Mouse (Mus musculus) forebrain, embryonic 16.5 days (tissue): ENCODE measurements at regions not wholly inside any gene's neighbourhood (a gene's known extent, or its start where the extent isn't known, plus 50 kb on each side); places are given as distances from the start of the nearest gene placed in this dataset.

Experiments
- ATAC-seq: fragments of 200-750 bp; cut with Nextera tagmentation; 2 replicates; pipeline ENCODE4 v1.8.0; 2017; ENCODE audit warnings: mild to moderate bottlenecking, moderate library complexity
- H3K27ac ChIP-seq: fragments of 300-500 bp; sonication (generic); 2 replicates; pipeline ENCODE4 v1.5.1; 2014; ENCODE audit warnings: low read length, control low read depth
- H3K27me3 ChIP-seq: fragments of 300-500 bp; sonication (generic); replicated peaks from 2 replicates; pipeline ENCODE4 v1.6.1; 2014; ENCODE audit warnings: low read length; ENCODE audit not compliant: control insufficient read depth, insufficient read depth
- H3K36me3 ChIP-seq: fragments of 300-500 bp; sonication (generic); 2 replicates; pipeline ENCODE4 v1.6.1; 2014; ENCODE audit not compliant: control insufficient read depth, insufficient read depth
- H3K4me1 ChIP-seq: fragments of 300-500 bp; sonication (generic); replicated peaks from 2 replicates; pipeline ENCODE4 v1.6.1; 2014; ENCODE audit warnings: low read length; ENCODE audit not compliant: control insufficient read depth, insufficient read depth
- H3K4me2 ChIP-seq: fragments of 300-500 bp; sonication (generic); 2 replicates; pipeline ENCODE4 v1.6.1; 2014; ENCODE audit warnings: mild to moderate bottlenecking, low read length, control low read depth
- H3K4me3 ChIP-seq: fragments of 300-500 bp; sonication (generic); replicated peaks from 2 replicates; pipeline ENCODE4 v1.5.1; 2014; ENCODE audit warnings: mild to moderate bottlenecking, low read length, control low read depth
- H3K9ac ChIP-seq: fragments of 300-500 bp; sonication (generic); replicated peaks from 2 replicates; pipeline ENCODE4 v1.6.1; 2014; ENCODE audit warnings: low read depth, low read length, control low read depth
- H3K9me3 ChIP-seq: fragments of 300-500 bp; sonication (generic); 2 replicates; pipeline ENCODE4 v1.6.1; 2016; ENCODE audit warnings: low read length; ENCODE audit not compliant: control insufficient read depth
- WGBS: fragments of 180-500 bp; shearing (Covaris S2); extraction: QIAGEN DNeasy Blood & Tissue Kit; methylation state at CpG from one replicate; pipeline ENCODE4 v1.1.7; 2014; 5-methylcytosine and 5-hydroxymethylcytosine counted together

DNA sequence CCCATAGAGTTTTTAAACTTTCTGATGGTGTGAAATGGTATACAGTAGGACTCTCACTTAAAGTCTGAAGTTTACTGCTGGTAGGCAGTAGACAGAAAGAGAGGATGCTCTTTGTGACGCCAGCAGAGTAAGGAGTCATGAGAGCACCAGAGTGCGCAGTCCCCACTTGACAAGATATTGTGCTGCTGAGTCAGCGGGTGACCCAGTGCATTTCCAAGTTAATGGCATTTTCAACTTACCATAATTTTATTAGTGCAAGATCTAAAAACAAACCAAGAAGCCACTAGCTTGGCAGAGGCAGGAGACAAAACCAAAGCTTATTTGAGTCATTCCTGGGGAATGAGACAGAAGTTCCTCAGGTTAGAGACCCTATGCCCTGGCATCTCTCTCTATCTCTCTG is 213.5 kb downstream of the Etnk1 start:
- no peaks in the 10 kb centered on the region for H3K36me3 ChIP-seq
- H3K4me3 ChIP-seq: no peak overlapping the region
- no peaks in the 10 kb centered on the region for H3K9me3 ChIP-seq
- H3K4me1 ChIP-seq: peaks cover 5% of the 10 kb centered on the region
- no peak overlapping the region for H3K9ac ChIP-seq
- no peak overlapping the region for H3K27ac ChIP-seq
- ATAC-seq: no peak
- WGBS: 95% methylated on average over 3 of the region's 3 CpGs
- H3K27me3 ChIP-seq: no peaks in the 10 kb centered on the region
- no peak overlapping the region for H3K4me2 ChIP-seq

DNA sequence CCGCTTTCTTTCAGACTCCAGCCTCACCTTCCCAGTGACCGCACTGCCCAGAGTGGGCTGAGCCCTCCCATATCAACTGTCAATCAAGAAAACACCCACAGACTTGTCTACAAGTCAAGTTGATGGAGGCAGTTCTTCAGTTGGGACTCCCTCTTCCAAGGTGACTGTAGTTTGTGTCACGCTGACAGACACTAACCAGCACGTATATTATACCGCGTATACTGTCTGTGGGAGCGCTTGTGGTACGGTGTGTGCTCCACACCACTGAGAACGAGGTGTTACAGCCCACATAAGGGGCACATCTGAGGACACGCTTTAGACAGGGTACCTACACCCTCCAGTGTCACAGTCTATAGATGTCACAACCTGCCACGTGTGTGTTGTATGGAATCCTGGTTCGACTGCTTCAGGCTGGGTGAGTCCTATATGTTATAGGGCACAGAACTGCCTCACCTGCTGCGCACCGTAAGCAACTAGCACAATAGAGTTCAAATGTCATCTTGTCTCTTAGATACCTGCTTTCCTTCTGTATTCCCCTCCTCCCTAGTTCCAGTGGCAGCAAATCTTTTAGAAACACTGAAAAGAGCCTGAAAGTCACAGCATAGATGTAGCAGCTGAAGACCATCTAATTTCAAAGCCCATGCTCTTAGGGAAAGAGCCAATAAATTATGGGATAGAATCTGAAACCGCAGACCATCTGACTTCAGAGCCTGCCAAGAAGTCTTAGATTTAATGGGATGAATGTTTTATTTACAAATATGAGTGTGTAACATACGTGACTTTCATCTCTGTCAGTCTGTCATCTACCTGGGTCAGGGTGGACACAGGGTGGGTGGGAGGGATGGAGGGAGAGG is 219.8 kb downstream of the Etnk1 start:
- no peaks in the 10 kb centered on the region for H3K36me3 ChIP-seq
- whole genome bisulfite sequencing: 89% methylated on average over 16 of the region's 16 CpGs
- no peak overlapping the region for H3K9ac ChIP-seq
- H3K4me1 ChIP-seq: no peaks in the 10 kb centered on the region
- H3K27me3 ChIP-seq: no peaks in the 10 kb centered on the region
- no peak overlapping the region for H3K4me3 ChIP-seq
- ATAC-seq: no peak; the same call in 1 of the 2 replicates
- H3K9me3 ChIP-seq: no peaks in the 10 kb centered on the region
- H3K4me2 ChIP-seq: no peak overlapping the region
- H3K27ac ChIP-seq: no peak overlapping the region

GRCm38 (mm10) chr6:143393543-143394207 is 226.7 kb downstream of the Etnk1 start:
- Histone ChIP-seq H3K4me1 (no peaks in the 10 kb centered on the region), H3K27ac (no peak overlapping the region), H3K36me3 (no peaks in the 10 kb centered on the region), H3K27me3 (no peaks in the 10 kb centered on the region), H3K9ac (no peak overlapping the region), H3K4me2 (no peak overlapping the region), H3K4me3 (no peak overlapping the region), H3K9me3 (no peaks in the 10 kb centered on the region)
- ATAC-seq: no peak
- WGBS: 69% methylated on average over 10 of the region's 10 CpGs

DNA sequence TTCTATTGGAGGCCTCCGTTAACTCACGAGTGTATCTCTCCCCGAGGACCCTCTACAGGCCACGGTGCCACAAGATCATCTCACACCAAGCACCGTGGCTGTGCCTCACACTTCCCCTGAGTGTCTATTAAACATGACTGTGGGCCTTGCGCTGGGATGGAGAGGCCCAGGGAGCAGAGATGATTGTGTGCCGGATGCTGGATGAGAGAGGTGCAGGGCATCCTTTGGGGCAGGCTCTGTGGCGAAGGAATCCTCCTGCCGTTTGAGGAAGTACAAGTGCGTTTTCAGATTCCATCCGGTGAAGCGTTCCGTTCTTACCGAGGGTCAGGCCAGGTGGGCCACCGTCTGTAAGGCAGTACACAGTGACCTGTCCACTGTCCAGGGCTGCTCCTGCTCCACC is 227.4 kb downstream of the Etnk1 start:
- no peak overlapping the region for H3K4me3 ChIP-seq

DNA sequence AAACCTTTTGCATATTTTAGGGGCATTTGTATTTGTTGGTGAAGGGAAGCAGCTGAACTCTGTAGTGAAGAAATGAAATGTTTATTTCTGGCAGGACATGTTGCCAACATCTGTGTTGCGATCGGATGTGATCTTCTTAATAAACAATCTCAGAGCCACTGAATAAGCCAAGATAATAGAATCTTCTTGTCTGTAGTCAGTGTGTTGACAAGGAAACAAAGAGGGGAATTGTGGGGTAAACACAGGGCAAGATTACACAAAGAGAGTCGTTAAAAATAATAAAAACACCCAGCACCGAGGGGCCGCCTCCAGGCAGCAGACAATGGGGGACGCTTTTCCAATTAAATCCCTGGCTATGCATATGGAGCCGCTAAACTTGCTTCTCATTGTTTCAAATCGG is 234.4 kb downstream of the Etnk1 start:
- WGBS: 6% methylated on average over 8 of the region's 8 CpGs
- Histone ChIP-seq H3K9ac (no peak overlapping the region), H3K4me2 (no peak overlapping the region), H3K27ac (no peak overlapping the region), H3K4me3 (no peak overlapping the region), H3K36me3 (no peaks in the 10 kb centered on the region), H3K27me3 (no peaks in the 10 kb centered on the region), H3K4me1 (0 out of 2 replicates have a peak, but pooled peaks cover 6% of the 10 kb centered on the region), H3K9me3 (no peaks in the 10 kb centered on the region)
- peak; percentile 50 for ATAC-seq

More for the DNA sequence above, 227.4 kb downstream of the Etnk1 start:
- no peak overlapping the region for H3K9ac ChIP-seq
- ATAC-seq: no peak
- no peaks in the 10 kb centered on the region for H3K4me1 ChIP-seq
- no peaks in the 10 kb centered on the region for H3K9me3 ChIP-seq
- no peak overlapping the region for H3K4me2 ChIP-seq
- no peaks in the 10 kb centered on the region for H3K36me3 ChIP-seq
- WGBS: 93% methylated on average over 15 of the region's 15 CpGs
- H3K27me3 ChIP-seq: no peaks in the 10 kb centered on the region
- H3K27ac ChIP-seq: no peak overlapping the region

DNA sequence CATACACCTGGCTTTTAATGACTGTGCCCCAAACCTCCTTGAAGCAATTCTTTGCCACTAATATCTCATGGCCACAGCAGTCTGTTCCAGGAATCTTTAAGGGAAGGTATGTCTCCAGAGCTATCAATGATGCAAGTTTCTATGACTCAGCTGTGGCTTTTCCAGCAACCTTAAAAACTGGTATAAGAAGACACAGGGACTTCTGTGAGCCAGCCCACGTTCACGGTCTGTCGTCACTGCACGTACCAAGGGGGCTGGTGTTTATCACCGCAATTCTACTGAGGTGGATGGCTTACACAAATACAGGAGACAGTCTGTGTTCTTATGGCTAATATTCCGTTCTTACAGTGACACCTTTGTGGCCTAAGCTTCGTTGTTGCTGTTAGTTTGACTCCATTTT is 234.9 kb downstream of the Etnk1 start:
- no peaks in the 10 kb centered on the region for H3K36me3 ChIP-seq
- H3K4me1 ChIP-seq: 0 out of 2 replicates have a peak, but pooled peaks cover 6% of the 10 kb centered on the region
- 69% methylated on average over 7 of the region's 7 CpGs for WGBS
- no peak overlapping the region for H3K9ac ChIP-seq
- H3K4me2 ChIP-seq: no peak overlapping the region
- no peak overlapping the region for H3K4me3 ChIP-seq
- H3K27me3 ChIP-seq: no peaks in the 10 kb centered on the region
- no peak overlapping the region for H3K27ac ChIP-seq
- ATAC-seq: no peak
- no peaks in the 10 kb centered on the region for H3K9me3 ChIP-seq

DNA sequence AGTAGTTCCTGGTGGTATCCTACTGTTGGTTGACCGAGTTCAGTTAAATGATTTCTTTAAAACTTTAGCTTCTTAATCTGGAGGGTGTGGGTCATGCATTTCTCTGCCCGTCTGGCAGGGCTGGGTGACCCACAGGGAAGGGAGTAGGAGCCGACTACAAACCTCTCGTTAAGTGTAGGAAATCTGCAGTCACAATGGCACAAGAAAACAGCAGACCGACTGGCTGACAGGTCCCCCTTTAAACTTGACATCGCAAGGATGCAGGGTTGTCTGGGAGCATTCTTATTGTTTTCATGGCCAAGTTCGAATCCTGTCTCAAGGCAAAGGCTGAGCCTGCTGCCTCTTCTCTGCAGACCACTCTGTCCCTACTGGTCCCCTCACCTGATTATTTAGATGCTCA is 235.7 kb downstream of the Etnk1 start:
- no peak overlapping the region for H3K4me3 ChIP-seq
- no peak overlapping the region for H3K27ac ChIP-seq
- H3K36me3 ChIP-seq: no peaks in the 10 kb centered on the region
- no peak for ATAC-seq
- no peak overlapping the region for H3K9ac ChIP-seq
- H3K4me2 ChIP-seq: no peak overlapping the region
- H3K27me3 ChIP-seq: no peaks in the 10 kb centered on the region
- H3K9me3 ChIP-seq: no peaks in the 10 kb centered on the region
- 0 out of 2 replicates have a peak, but pooled peaks cover 6% of the 10 kb centered on the region for H3K4me1 ChIP-seq
- WGBS: 60% methylated on average over 7 of the region's 7 CpGs

DNA sequence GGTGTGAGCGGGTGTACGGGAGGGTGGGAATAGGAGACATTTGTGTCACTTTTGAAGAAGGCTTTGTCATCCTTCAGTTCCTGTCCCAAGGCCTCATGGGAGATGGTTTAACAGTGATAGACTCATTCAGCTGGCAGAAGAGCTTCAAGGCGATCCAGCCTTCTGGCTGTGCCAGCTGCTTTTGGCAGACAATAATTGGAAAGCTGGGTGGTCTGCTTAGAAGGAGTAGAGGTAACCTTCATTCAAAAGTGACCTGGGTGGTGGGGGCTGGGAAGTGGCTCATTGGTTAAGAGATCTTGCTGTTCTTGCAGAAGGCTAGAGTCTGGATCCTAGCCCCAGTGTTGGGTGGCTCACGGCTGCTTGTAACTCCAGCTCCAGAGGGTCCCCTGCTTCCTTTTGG is 237.5 kb downstream of the Etnk1 start:
- no peaks in the 10 kb centered on the region for H3K36me3 ChIP-seq
- no peak overlapping the region for H3K4me3 ChIP-seq
- no peak overlapping the region for H3K27ac ChIP-seq
- H3K4me1 ChIP-seq: 0 out of 2 replicates have a peak, but pooled peaks cover 6% of the 10 kb centered on the region
- no peak overlapping the region for H3K4me2 ChIP-seq
- no peak for ATAC-seq
- no peaks in the 10 kb centered on the region for H3K9me3 ChIP-seq
- 58% methylated on average over 4 of the region's 4 CpGs for WGBS
- no peak overlapping the region for H3K9ac ChIP-seq
- H3K27me3 ChIP-seq: no peaks in the 10 kb centered on the region

GRCm38 (mm10) chr6:143412056-143412455 is 245.0 kb downstream of the Etnk1 start:
- Histone ChIP-seq H3K27me3 (no peaks in the 10 kb centered on the region), H3K4me3 (no peak overlapping the region), H3K4me2 (no peak overlapping the region), H3K9me3 (no peaks in the 10 kb centered on the region), H3K27ac (no peak overlapping the region), H3K9ac (no peak overlapping the region), H3K4me1 (0 out of 2 replicates have a peak, but pooled peaks cover 2% of the 10 kb centered on the region), H3K36me3 (no peaks in the 10 kb centered on the region)
- no peak for ATAC-seq
- 89% methylated on average over 5 of the region's 5 CpGs for WGBS
